Mouse (Mus musculus): ENCODE data around the gene Psma5. TPM values are rescaled to one million over a fixed set of nuclear protein-coding genes. Genes with fewer than 3 reads are reported as not detected.

Psma5 gene
- polyA plus RNA-seq, 1 experiment from 2014 or later = 321 TPM

- 65% methylated on average over 17 of the region's 17 CpGs for WGBS
- H3K9me3 ChIP-seq (ENCODE audit: low read length) = no peaks in the 10 kb centered on the region
- no peak overlapping the region for H3K9ac ChIP-seq (replicated peaks; ENCODE audit: low read length)
- peaks cover 55% of the 10 kb centered on the region for H3K4me1 ChIP-seq (ENCODE audit: insufficient read depth, low read length)
- H3K4me2 ChIP-seq (replicated peaks; ENCODE audit: low read depth, low read length) = no peak overlapping the region
- H3K36me3 ChIP-seq (ENCODE audit: insufficient read depth, low read length) = no peaks in the 10 kb centered on the region
- peak; percentile 20; the same call in 1 of the 2 replicates for ATAC-seq (ENCODE audit: low FRiP score, low TSS enrichment)
- no peaks in the 10 kb centered on the region for H3K27me3 ChIP-seq (ENCODE audit: insufficient read depth, low read length)
- peak overlapping the region; percentile 25; the same call in 1 of the 2 replicates for H3K27ac ChIP-seq (ENCODE audit: low read length)
- no peak overlapping the region for H3K4me3 ChIP-seq (ENCODE audit: low read length)
Observed at GRCm38 (mm10) chr3:108291036-108291799, 34.5 kb downstream of the Psma5 start.

- Histone ChIP-seq H3K4me1 (ENCODE audit: insufficient read depth, low read length) (peaks cover 38% of the 10 kb centered on the region), H3K9ac (replicated peaks; ENCODE audit: low read length) (no peak overlapping the region), H3K4me3 (ENCODE audit: low read length) (no peak overlapping the region), H3K27ac (ENCODE audit: low read length) (no peak overlapping the region), H3K27me3 (ENCODE audit: insufficient read depth, low read length) (no peaks in the 10 kb centered on the region), H3K36me3 (ENCODE audit: insufficient read depth, low read length) (no peaks in the 10 kb centered on the region), H3K9me3 (ENCODE audit: low read length) (no peaks in the 10 kb centered on the region), H3K4me2 (replicated peaks; ENCODE audit: low read depth, low read length) (no peak overlapping the region)
- ATAC-seq (ENCODE audit: low FRiP score, low TSS enrichment) = no peak
- 29% methylated on average over 2 of the region's 2 CpGs for WGBS
Observed at GRCm38 (mm10) chr3:108294398-108294797, 37.7 kb downstream of the Psma5 start.

- Histone ChIP-seq H3K27ac (ENCODE audit: low read length) (peak overlapping the region; percentile 82), H3K36me3 (ENCODE audit: insufficient read depth, low read length) (no peaks in the 10 kb centered on the region), H3K9me3 (ENCODE audit: low read length) (no peaks in the 10 kb centered on the region), H3K27me3 (ENCODE audit: insufficient read depth, low read length) (no peaks in the 10 kb centered on the region), H3K4me2 (replicated peaks; ENCODE audit: low read depth, low read length) (peak overlapping the region; percentile 35), H3K4me3 (ENCODE audit: low read length) (peak overlapping the region; percentile 17; the same call in 1 of the 2 replicates), H3K9ac (replicated peaks; ENCODE audit: low read length) (peak overlapping the region; percentile 41), H3K4me1 (ENCODE audit: insufficient read depth, low read length) (peaks cover 27% of the 10 kb centered on the region)
- ATAC-seq (ENCODE audit: low FRiP score, low TSS enrichment) = no peak
- 44% methylated on average over 14 of the region's 14 CpGs for WGBS
Observed at GRCm38 (mm10) chr3:108295379-108296219, 38.9 kb downstream of the Psma5 start.

GRCm38 (mm10) chr3:108296220-108297049 lies 39.7 kb downstream of the Psma5 start:
- Histone ChIP-seq H3K27me3 (ENCODE audit: insufficient read depth, low read length) (no peaks in the 10 kb centered on the region), H3K36me3 (ENCODE audit: insufficient read depth, low read length) (no peaks in the 10 kb centered on the region), H3K9me3 (ENCODE audit: low read length) (no peaks in the 10 kb centered on the region), H3K4me3 (ENCODE audit: low read length) (peak overlapping the region; percentile 17; the same call in 1 of the 2 replicates), H3K4me1 (ENCODE audit: insufficient read depth, low read length) (peaks cover 27% of the 10 kb centered on the region), H3K4me2 (replicated peaks; ENCODE audit: low read depth, low read length) (peak overlapping the region; percentile 35), H3K27ac (ENCODE audit: low read length) (peak overlapping the region; percentile 82), H3K9ac (replicated peaks; ENCODE audit: low read length) (peak overlapping the region; percentile 41)
- WGBS = 18% methylated on average over 14 of the region's 14 CpGs
- peak; percentile 60; the same call in 1 of the 2 replicates for ATAC-seq (ENCODE audit: low FRiP score, low TSS enrichment)

GRCm38 (mm10) chr3:108297050-108297419 lies 40.3 kb downstream of the Psma5 start:
- Histone ChIP-seq H3K4me3 (ENCODE audit: low read length) (no peak overlapping the region), H3K4me1 (ENCODE audit: insufficient read depth, low read length) (peaks cover 27% of the 10 kb centered on the region), H3K27me3 (ENCODE audit: insufficient read depth, low read length) (no peaks in the 10 kb centered on the region), H3K27ac (ENCODE audit: low read length) (peak overlapping the region; percentile 82; the same call in 1 of the 2 replicates), H3K9ac (replicated peaks; ENCODE audit: low read length) (no peak overlapping the region), H3K36me3 (ENCODE audit: insufficient read depth, low read length) (no peaks in the 10 kb centered on the region), H3K4me2 (replicated peaks; ENCODE audit: low read depth, low read length) (0 out of 2 replicates have a peak overlapping the region, but pooled peaks have one; percentile 5), H3K9me3 (ENCODE audit: low read length) (no peaks in the 10 kb centered on the region)
- 76% methylated on average over 7 of the region's 7 CpGs for WGBS
- 0 out of 2 replicates have a peak, but pooled peaks have one; percentile 5 for ATAC-seq (ENCODE audit: low FRiP score, low TSS enrichment)

GRCm38 (mm10) chr3:108297603-108298553 lies 41.2 kb downstream of the Psma5 start:
- Histone ChIP-seq H3K27ac (ENCODE audit: low read length) (no peak overlapping the region), H3K4me1 (ENCODE audit: insufficient read depth, low read length) (peaks cover 27% of the 10 kb centered on the region)
- 71% methylated on average over 7 of the region's 7 CpGs for WGBS

GRCm38 (mm10) chr3:108300455-108301030 lies 43.8 kb downstream of the Psma5 start:
- no peak overlapping the region for H3K9ac ChIP-seq (replicated peaks; ENCODE audit: low read length)
- no peak overlapping the region for H3K27ac ChIP-seq (ENCODE audit: low read length)
- no peaks in the 10 kb centered on the region for H3K27me3 ChIP-seq (ENCODE audit: insufficient read depth, low read length)
- ATAC-seq (ENCODE audit: low FRiP score, low TSS enrichment) = no peak
- H3K4me2 ChIP-seq (replicated peaks; ENCODE audit: low read depth, low read length) = no peak overlapping the region
- peaks cover 20% of the 10 kb centered on the region for H3K4me1 ChIP-seq (ENCODE audit: insufficient read depth, low read length)
- no peaks in the 10 kb centered on the region for H3K36me3 ChIP-seq (ENCODE audit: insufficient read depth, low read length)
- H3K9me3 ChIP-seq (ENCODE audit: low read length) = no peaks in the 10 kb centered on the region
- H3K4me3 ChIP-seq (ENCODE audit: low read length) = no peak overlapping the region
- 59% methylated on average over 6 of the region's 6 CpGs for WGBS

More at GRCm38 (mm10) chr3:108297603-108298553, 41.2 kb downstream of the Psma5 start:
- Histone ChIP-seq H3K36me3 (ENCODE audit: insufficient read depth, low read length) (no peaks in the 10 kb centered on the region), H3K9ac (replicated peaks; ENCODE audit: low read length) (no peak overlapping the region), H3K4me2 (replicated peaks; ENCODE audit: low read depth, low read length) (no peak overlapping the region), H3K4me3 (ENCODE audit: low read length) (no peak overlapping the region), H3K27me3 (ENCODE audit: insufficient read depth, low read length) (no peaks in the 10 kb centered on the region), H3K9me3 (ENCODE audit: low read length) (no peaks in the 10 kb centered on the region)
- ATAC-seq (ENCODE audit: low FRiP score, low TSS enrichment) = no peak

- Histone ChIP-seq H3K4me1 (ENCODE audit: insufficient read depth, low read length) (no peaks in the 10 kb centered on the region; the same call in 1 of the 2 replicates), H3K27ac (ENCODE audit: low read length) (no peak overlapping the region), H3K9ac (replicated peaks; ENCODE audit: low read length) (no peak overlapping the region), H3K4me3 (ENCODE audit: low read length) (no peak overlapping the region), H3K27me3 (ENCODE audit: insufficient read depth, low read length) (no peaks in the 10 kb centered on the region), H3K4me2 (replicated peaks; ENCODE audit: low read depth, low read length) (no peak overlapping the region), H3K9me3 (ENCODE audit: low read length) (no peaks in the 10 kb centered on the region), H3K36me3 (ENCODE audit: insufficient read depth, low read length) (no peaks in the 10 kb centered on the region)
- WGBS = 95% methylated on average over 8 of the region's 8 CpGs
- no peak for ATAC-seq (ENCODE audit: low FRiP score, low TSS enrichment)
Observed at GRCm38 (mm10) chr3:108303683-108304082, 47.0 kb downstream of the Psma5 start.

Data from kidney, embryonic 16.5 days (tissue).